Mouse (Mus musculus) myocyte (in vitro differentiated cells): ENCODE results near the gene Cel.

Experiments
- E2F4 ChIP-seq: IDR thresholded peaks from one replicate; pipeline ENCODE4 v1.6.1; 2011; ENCODE audit warnings: mild to moderate bottlenecking, control low read depth, moderate library complexity; ENCODE audit not compliant: insufficient read depth
- MAX ChIP-seq: IDR thresholded peaks from one replicate; pipeline ENCODE4 v1.6.1; 2011; ENCODE audit warnings: low read depth, mild to moderate bottlenecking, control low read depth
- POLR2A ChIP-seq: IDR thresholded peaks from one replicate; pipeline ENCODE4 v1.6.1; 2011; ENCODE audit warnings: low read depth, mild to moderate bottlenecking, control low read depth, moderate library complexity; ENCODE audit not compliant: insufficient read length
- REST ChIP-seq: IDR thresholded peaks from one replicate; pipeline ENCODE4 v1.6.1; 2011; ENCODE audit warnings: mild to moderate bottlenecking, control low read depth, moderate library complexity; ENCODE audit not compliant: insufficient read depth, insufficient read length
- USF1 ChIP-seq: IDR thresholded peaks from one replicate; pipeline ENCODE4 v1.6.1; 2011; ENCODE audit warnings: low read depth, mild to moderate bottlenecking, control low read depth, moderate library complexity

DNA sequence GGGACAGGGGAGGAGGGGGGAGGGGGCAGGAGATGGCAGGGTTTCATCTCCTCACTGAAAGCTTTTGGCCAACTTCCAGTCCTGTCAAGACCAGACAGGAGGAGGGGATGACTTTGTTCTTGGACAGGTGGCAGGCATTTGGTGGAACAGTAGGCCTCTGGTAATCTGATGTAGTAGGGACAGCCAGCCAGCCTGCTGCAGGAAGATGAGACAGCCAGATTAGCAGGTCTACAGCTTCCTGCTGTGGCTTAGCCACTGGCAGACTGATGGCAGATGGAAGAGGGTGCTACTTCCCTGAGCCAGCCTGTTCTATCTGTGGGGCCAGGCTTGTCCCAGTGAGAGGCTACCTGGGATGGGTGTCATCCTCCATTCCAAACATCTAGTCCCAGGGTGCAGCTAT lies 17.2 kb downstream of the Cel start:
- TF ChIP-seq MAX (no peak), USF1 (no peak), REST (no peak), POLR2A (no peak), E2F4 (no peak)
